Mouse (Mus musculus) cerebral cortex, adult 2 months (tissue): ENCODE results near the gene Frmd4b.

Experiments
- WGBS: fragments of 180-500 bp; shearing (Covaris S2); methylation state at CpG from one replicate; pipeline ENCODE4 v1.1.7; 2018; 5-methylcytosine and 5-hydroxymethylcytosine counted together

Gene Frmd4b

DNA sequence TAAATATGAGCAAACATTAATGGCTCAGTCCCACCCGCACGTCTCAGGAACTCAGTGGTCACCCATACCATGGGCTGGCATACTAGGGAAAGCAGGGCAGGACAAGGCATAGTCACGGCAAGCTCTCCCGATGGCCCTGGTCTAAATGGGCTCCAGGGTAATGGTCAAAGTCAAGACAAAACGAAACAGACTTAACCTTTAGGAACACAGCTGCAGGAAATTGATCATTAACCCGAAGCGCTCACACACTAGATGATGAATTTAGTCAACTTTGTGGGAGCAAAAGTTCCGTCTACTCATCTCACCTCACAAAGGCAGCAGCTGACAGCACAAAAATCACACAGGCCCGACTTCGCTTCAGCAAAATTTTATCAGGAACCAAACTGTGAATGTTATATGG is 97.8 kb downstream of the Frmd4b start:
- 96% methylated on average over 10 of the region's 10 CpGs for WGBS

DNA sequence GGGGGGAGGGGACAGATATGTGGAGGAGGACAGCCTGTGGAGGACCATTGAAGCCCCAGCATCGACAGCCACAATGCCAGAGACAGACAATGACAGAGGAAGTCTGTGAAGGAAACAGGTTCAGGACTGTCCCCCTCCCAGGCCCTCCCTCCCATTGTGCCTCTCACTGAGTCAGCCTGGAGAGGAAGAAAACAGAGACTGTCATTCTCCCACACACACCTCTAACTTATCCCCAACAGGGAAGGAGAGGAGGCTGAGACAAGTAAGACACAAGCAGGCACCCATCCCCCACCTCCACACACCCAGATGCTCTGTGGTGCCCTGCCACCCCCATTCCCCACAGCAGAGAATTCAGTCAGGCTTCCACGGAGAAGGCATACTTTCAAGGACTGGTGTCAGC is 98.9 kb downstream of the Frmd4b start:
- whole genome bisulfite sequencing, result 16% methylated on average over 2 of the region's 2 CpGs

DNA sequence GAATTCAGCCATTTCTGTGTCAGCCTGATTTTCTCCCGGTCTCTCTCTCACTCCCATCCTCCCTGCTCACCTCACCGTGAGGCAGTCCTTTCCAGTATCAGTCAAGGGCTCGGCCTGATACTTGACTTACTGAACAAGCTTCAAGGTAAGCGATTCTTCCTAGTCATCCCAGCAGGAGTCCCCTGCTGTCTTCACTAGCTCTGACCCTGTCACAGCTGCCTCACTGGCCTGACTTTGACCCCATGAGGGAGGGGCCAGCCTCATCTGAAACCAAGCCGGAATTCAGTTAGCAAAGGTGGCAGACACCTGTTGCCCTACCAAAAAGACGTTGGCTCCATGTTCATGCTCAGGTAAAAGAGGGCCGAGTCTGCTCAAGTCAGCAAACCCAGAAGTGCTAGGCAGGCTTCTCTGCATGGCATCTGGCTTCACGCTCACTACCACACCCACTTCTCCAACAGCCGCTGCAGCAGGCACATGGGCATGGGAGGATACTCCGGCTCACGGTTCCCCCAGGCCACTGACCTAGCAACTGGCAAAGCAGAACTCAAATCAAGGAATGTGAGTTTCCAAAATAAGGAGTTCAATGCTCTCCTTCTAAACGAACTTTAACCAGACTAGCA is 99.6 kb downstream of the Frmd4b start:
- 68% methylated on average over 12 of the region's 12 CpGs for WGBS

DNA sequence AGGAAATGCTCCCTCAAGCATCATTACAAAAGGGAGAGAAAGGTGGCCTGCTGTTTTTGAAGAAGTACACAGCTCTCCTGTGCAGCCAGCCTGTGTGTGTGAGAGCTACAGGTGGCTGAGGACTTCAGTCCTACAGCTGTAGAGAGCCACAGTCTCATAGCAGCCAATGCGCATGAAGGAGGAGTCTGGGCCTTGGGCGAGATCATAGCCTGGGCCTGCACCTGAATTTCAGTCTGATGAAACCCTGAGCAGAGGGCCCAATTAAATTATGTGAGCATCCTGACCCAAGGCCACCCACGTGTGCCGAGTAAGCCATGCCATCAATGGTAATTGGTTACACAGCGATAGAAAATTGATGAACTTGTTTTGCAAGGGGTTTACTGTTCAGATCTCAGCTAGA is 100.4 kb downstream of the Frmd4b start:
- WGBS, result 96% methylated on average over 5 of the region's 5 CpGs

DNA sequence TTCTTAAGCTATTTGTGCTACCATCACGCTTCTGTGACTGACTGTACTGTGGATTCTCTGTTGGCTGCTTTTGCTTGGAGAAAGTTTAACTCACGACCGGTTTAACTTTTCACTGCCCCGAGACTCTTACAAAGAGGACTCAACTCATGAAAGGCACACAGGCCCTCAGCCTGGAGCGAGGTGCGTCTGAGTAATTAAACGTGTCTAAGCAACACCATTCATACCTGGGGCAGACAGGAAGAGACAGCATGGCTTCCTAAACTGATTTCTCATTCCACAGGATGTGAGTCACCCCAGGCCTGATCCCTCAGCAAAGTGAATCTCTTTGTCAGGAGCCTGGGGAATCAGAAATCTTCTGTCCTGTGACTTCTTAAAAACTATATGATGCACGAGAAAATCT is 106.6 kb downstream of the Frmd4b start:
- 79% methylated on average over 8 of the region's 8 CpGs for WGBS

DNA sequence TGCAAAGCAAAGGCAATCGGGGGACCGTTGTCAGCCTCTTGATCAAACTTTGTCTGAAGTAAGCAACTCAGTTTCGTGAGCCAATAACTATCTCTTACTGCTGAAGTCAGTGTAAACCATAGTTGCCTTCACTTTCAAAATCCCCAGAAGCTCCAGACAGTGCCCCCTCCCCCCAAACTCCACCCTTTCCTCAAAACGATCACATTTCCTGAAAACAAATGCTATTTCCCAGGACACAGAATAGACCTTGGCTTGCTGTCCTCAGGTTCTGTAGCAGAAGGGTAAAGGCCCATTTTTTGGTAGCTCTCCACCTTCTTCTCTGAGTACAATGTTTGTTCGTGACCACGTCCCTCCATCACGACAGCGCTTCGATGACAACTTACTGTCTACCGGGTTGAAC is 107.9 kb downstream of the Frmd4b start:
- 86% methylated on average over 10 of the region's 10 CpGs for WGBS

DNA sequence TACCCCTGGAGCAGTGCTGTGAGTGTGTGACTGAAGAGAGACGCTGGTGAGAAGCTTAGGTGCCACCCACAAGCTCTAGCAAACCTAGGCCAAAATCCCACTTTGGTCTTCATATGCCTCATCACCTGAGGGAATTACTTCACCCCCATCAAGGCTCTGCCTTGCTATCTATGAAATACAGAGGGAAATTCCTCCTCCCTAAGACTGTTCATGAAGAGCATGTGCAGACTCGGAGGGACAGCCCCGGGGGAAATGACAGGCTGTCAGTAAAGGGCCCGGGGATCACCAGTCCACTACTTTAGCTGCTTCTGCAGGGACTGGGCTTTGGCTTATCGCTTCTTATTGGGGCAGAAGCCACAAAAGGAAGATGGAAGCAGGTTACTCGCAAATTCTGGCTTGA is 108.9 kb downstream of the Frmd4b start:
- 92% methylated on average over 6 of the region's 6 CpGs for WGBS

DNA sequence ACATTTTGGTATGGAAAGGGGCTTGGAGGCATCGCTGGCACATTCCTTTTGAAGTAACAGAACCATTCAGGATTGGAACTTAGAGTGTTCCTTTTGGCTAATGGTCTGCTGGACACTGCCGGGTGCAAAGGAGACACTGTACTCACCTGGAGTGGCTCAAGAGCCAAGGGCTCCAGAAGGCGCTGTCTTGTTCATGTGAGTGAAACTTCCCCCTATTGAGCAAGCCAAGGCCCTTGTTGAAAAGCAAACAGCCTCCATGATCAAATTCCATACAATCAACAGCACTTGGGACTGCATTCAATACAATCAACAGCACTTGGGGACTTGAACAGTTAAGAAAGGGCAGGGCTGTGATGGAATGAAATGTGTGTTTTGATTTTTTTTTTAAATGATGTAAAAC is 109.4 kb downstream of the Frmd4b start:
- WGBS, result 97% methylated on average over 3 of the region's 3 CpGs

DNA sequence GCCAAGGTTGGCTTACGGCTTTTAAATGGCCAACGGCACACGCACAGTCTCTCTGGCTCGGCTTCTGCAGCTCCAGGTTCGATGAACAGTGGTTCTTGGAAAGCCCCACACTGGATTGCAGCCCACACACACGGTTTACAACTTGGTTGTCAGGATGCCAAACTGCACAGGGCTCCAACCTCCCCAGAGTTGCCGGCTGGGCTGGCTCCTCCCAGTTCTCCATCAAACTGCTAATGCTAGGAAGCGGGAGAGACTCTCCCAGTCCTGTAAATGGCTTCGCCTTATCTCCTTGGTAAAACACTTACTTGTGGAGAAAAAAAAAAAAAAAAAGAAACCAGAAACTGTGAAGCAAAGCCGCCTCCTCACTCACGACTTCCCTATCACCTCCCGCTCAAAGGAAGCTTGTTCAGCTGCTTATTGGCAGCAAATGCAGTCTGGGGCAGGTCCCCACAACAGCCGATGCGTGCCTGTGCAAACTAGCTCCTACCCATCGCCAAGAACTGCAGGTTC is 111.1 kb downstream of the Frmd4b start:
- WGBS, result 10% methylated on average over 15 of the region's 15 CpGs

DNA sequence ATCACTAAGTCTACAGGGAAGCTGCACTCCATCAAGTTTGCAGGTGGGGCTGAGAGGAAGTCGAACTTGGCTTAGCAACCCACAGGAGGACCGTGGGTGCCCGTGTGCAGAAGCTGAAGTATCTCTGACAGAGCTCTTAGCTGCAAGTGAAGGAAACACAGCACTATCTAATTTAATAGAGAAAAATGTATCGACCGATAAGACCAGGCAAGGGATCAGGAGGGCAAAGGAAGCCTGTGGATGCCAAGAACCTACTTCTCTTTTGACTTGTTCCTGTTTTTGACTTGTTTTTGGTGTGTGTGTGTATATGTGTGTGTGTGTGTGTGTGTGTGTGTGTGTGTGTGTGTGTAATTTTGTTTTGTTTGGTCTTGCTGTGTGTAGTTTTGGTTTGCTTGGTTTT is 112.7 kb downstream of the Frmd4b start:
- WGBS, result 93% methylated on average over 5 of the region's 5 CpGs

DNA sequence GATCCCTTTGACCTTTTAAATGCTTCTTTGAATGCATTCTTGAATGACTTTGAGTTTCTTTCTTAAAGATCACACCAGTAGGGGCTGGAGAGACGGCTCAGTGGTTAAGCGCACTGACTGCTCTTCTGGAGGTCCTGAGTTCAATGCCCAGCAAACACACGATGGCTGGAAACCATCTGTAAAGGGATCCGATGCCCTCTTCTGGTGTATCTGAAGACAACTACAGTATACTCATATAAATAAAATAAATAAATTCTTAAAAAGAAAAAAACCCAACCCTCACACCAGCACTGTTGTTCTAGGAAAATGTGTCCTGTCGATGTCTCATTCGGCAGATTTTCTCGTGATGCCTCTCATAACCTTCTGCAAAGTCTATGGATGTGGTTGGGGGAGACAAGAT is 116.3 kb downstream of the Frmd4b start:
- 82% methylated on average over 7 of the region's 7 CpGs for WGBS

DNA sequence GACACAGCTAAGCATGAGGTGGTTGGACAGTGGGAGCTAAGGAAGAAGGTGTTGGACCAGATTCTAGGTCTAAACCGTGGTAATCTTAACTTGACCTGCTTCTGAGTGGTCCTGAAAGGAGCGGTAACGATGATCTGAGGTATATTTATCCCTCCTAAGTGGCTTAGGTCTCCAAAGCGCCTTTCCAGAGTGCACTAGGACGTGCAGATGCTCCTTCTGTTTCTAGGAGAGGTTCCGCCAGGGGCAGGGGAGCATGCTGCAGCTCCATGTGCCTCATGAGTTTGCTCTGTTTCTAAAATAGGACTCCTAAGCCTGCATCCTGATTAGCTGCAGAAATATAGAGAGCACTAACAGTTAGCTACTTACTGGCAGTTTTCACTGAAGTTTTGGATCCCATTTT is 117.1 kb downstream of the Frmd4b start:
- WGBS, result 79% methylated on average over 6 of the region's 6 CpGs

DNA sequence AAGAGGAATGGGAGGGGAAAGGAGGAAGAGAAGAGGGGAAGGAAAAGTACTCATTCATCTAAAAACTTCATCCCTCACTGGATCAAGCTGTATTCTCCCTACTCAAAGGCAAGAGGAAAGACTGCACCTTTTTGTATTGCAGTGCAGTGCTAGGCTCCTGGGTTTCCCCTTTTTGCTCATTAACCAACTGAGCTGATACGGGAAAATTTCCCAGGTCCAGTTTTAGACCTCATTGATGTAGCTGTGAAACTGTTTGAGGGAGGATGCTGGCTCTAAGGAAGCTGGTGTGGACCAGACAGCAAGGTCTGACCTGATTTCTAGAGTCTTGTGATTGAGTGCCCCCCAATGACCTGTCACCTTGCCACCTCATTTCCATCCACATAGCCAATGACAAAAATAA is 121.3 kb downstream of the Frmd4b start:
- WGBS, result 67% methylated on average over 1 of the region's 1 CpGs

DNA sequence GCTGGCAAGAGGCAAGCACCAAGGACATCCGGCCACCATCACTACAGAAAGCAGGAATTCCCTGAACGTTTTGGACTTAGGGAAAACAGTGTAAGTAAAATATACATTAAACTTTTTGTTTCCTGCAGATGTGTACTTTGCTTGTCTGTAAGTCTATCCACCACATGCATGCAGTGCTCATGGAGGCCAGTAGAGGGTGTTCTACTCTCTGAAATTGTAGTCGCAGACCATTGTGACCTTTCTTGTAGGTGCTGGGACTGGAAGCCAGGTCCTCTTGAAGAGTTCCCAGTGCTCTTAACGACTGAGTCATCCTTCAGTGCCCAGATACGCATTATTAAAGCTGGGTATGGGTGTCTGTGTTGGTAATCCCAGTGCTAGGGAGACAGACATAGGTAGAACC is 126.3 kb downstream of the Frmd4b start:
- 93% methylated on average over 5 of the region's 5 CpGs for WGBS

DNA sequence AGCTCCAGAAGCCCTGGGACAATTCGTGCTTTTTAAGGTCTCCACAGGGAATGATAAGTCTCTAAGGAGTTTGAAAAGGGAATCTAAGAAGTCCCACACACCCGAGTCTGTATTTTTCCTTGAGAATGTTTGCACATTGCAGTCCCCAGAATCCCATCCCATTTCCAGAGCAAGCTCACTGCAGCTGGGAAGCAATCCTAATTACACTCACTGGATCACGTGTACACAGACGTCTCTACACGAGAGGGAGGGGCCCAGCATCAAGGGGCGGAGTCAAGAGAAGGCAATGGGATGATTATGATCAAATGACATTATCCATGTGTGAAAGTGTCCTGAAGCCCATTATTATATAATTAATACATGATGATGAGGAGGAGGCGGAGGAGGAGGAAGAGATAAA is 128.5 kb downstream of the Frmd4b start:
- 26% methylated on average over 7 of the region's 7 CpGs for WGBS

DNA sequence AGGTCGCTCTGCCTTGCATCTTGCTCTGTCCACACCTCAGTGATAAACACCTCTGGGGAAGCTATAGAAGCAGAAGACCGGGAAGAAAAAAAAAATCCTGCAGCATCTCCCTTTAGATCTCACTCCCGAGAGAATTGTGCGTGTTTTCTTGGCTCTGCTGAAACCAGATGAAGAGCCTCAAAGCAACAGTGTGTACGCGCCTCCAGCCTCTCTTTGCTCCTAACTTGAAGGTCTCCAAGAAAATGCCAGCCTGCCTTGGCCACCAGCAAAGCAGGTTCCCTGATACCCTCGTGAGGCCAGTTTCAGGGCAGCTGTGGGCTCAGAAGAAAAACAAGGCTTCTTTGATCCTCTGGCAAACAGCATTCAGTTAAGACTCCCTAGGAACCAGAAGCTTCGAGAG is 129.1 kb downstream of the Frmd4b start:
- 8% methylated on average over 8 of the region's 8 CpGs for WGBS

DNA sequence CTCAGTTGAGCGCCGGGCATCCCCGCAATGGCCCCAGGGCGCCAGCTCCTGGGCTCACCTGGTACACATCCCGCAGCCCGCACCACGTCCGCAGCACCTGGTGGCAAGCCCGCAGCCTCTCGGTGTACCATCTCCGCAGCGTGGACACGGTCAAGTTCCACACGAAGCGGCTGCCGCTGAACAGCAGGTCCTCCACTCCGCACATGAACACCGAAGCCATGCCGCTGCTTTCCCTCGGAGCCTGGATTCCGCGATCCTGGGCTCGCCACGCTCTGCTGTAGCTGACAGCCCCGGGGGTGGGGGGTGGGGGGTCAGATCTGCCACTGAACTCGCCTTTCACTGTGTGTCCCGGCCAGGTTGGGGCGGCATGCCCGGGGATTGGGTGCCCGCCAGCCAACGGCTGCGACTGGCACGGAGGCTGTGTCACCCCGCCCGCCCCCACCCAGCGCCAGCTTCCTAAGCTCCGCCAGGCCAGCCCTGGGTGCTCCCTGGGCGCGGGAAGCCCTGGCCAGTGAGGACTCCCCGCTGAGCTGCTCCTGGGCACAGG is 129.7 kb downstream of the Frmd4b start:
- WGBS, result under 1% methylated on average over 40 of the region's 40 CpGs

DNA sequence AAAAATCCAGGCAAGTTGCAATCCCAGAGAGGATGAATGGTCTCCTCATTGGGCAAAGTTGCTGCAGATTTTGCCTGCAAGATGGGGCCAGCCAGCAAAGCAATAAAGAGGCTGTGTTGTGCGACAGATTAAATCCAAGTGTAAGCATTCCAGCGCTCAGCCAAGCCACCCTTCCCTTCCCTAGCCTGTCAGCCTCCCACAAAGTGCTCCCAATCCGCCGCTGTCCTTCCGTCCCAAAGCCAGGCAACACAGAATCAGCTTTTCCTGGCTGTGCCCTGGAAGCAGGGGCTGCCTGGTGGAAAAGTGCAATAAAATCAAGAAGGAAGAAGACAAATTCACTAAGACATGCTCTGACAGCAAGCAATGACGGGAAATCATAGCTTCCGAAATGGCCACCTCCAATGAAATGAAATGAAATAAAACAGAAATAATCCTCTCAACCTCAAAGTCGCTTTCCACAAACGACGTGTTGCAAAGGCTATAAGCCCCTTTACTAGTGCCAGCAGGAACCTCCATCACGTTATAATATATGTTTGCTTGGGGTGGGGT is 130.5 kb downstream of the Frmd4b start:
- WGBS, result 9% methylated on average over 11 of the region's 11 CpGs

DNA sequence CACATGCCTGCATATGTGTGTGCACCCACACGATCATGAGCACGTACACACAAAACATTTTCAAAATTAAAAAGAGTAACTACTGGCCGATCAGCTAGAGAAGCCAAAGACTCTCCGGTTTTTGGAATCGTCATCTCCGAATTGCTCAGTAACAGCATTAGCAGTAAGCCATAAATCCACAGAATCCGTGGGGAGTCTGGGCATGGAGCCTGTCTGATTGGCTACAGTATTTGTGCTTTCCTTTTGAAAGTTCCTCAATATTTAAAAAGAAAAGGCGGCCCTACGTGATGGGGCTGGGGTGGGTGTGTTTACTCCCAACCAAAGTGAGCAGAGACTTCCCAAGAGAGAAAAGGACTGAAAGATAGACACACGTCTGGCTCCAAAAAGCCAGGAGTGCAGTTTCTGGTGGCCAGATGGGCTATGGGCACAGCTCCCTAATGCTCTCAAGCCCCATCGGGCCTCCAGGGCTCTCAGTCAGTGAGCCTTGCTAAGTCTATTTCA is 131.4 kb downstream of the Frmd4b start:
- WGBS, result 49% methylated on average over 11 of the region's 11 CpGs

DNA sequence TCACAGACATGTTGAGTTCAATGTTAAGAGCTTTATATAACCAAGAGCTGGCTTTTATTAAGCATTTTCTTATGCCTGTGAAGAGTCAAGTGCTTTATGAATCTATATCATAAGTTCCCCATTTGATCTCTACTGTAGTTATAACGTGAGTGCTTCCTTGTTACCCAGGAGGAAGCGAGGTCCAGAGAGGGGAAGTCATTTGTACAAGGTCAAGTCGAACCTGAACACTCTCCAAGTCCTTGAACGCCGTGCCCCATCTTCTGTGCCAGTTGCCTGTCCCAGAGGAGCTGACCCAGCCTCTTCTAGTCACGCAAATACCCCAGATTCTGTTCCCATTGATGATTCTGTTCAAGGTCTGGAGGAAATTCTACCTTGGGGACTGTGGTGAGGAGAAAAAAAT is 135.4 kb downstream of the Frmd4b start:
- 75% methylated on average over 6 of the region's 6 CpGs for WGBS

DNA sequence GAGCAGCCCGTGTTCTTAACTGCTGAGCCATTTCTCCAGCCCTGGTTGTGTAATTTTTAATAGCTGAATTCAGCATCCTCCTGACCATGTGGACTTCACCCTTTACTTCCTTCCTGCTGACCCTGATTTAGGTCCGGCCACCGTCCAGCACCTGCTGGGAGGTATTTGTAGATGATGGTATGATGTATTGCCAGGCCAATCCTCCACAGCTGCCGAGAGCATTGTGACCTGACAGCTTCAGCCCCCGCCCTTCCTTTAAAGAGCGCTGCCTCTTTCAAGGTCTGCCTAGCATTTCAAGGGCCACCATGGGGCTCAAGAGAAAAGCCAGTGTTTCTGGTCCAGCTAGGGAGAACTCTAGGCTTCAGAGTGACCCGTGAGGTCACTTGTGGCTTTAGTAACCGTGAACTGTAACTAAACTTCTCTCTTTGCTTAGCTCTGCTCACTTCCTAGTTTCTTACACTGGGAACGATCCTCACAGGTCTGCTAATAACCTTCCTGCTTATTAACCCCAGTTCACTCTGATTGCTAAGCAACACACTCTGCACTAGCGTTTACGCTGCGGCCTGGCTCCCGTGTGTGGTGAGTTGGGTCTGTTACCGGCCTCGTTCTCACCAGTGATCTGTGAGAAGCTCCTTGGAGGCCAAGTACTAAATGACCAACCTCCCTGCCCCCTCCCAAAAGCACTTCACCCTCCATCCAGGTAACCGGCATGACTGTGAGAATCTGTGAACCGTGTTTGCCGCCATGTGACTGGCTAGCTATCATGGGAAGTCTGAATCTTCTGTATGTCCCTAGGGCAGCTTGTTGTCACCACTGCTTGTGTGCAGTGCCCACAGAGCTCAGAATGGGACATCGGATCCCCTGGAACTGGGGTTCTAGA is 138.1 kb downstream of the Frmd4b start:
- WGBS, result 70% methylated on average over 19 of the region's 19 CpGs

DNA sequence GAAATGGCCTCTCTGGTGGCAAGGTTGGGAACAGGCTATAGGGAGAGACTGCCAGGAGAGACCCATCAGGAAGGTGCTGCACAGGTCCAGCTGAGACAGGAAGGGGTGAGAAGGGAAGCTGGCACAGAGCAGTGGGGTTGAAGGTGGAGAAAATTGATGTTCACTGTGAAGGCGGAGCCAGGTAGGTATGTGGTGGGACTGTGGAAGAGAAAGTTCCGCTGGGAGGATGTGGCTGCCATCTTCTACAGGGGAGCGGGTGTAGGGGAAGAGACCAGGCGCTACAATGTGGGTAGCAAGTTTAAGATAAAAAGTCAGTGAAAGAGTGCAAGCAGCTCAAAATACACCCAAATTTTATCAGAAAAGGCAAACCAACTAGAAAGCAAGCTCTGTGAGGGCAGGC is 143.7 kb downstream of the Frmd4b start:
- WGBS, result 98% methylated on average over 4 of the region's 4 CpGs
